Mouse (Mus musculus) liver, embryonic 16.5 days (tissue): Measurements from ENCODE around the gene Syt11. TPM values are rescaled to one million over a fixed set of nuclear protein-coding genes. Genes with fewer than 3 reads are reported as not detected.

Experiments
- polyA plus RNA-seq: library from polyadenylated mRNA; unstranded; fragments of >200 nt; fragmentation: Nextera tagmentation; extraction: Ambion mirVana; gene quantifications from 2 replicates; pipeline ENCODE4 v1.2.1, GENCODE M21; 2015

Gene Syt11
- polyA plus RNA-seq, 1 experiment from 2014 or later, result 0.54 TPM

Other genes starting within 250 kb of the Syt11 start
- gene Mex3a, start 242.8 kb downstream of the Syt11 start, polyA plus RNA-seq, result 0.44 and 0.53 TPM in 2 replicates
- gene Rab25, start 226.9 kb downstream of the Syt11 start, polyA plus RNA-seq, result 0.32 and 1.1 TPM in 2 replicates
- gene Lamtor2, start 222.1 kb downstream of the Syt11 start, polyA plus RNA-seq, result 98.6 and 107 TPM in 2 replicates
- gene Ubqln4, start 221.4 kb downstream of the Syt11 start, polyA plus RNA-seq, result 14.8 and 16.4 TPM in 2 replicates
- 171 and 190 TPM in 2 replicates for gene Ssr2, start 199.3 kb downstream of the Syt11 start, polyA plus RNA-seq
- gene Arhgef2, start 169.2 kb downstream of the Syt11 start, polyA plus RNA-seq, result 16.4 and 20.0 TPM in 2 replicates
- not detected in 2 replicates for gene Rxfp4, start 122.0 kb downstream of the Syt11 start, polyA plus RNA-seq
- gene Khdc4, start 89.4 kb downstream of the Syt11 start, polyA plus RNA-seq, result 22.0 and 24.5 TPM in 2 replicates
- gene Rit1, start 58.3 kb downstream of the Syt11 start, polyA plus RNA-seq, result 32.9 and 33.8 TPM in 2 replicates
- 2.8 and 3.3 TPM in 2 replicates for gene Gon4l, start 60.1 kb upstream of the Syt11 start, polyA plus RNA-seq
- gene Msto1, start 138.8 kb upstream of the Syt11 start, polyA plus RNA-seq, result 9.1 and 9.5 TPM in 2 replicates
- gene Ash1l, start 175.5 kb upstream of the Syt11 start, polyA plus RNA-seq, result 4.9 and 5.5 TPM in 2 replicates
- 78.9 and 86.8 TPM in 2 replicates for gene Dap3, start 176.0 kb upstream of the Syt11 start, polyA plus RNA-seq